Mouse (Mus musculus): ENCODE data around the gene Zdhhc14. TPM values are rescaled to one million over a fixed set of nuclear protein-coding genes. Genes with fewer than 3 reads are reported as not detected.

The Zdhhc14 gene
- polyA plus RNA-seq, 1 experiment from 2014 or later: 1.4 TPM

DNA sequence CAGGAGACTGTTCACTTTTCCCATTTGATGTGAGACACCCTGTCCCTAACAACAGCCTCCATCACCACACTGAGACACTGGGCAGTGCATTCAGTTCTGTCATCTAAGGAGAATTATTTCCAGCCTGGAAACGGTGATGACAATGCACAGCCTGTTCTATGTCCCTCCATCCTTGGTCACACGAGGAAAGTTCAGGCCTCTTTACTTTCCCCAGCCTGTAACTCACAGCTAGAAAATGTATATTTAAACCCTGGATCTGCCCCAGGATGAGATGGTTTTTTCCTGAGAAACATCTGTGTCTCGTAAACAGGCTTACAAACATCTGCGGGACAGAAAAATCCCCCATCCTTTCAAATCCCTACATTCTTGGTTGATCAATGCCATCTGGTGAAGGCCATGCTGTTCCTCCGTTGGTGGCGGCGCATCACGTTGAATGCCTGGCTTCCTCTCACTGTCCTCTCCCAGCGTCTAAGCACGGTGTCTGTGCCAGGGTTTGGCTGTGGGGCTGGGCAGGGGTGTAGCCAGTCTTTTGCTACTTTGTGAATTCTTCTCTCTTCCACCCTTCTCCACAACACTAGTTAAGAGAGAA is 231.3 kb downstream of the Zdhhc14 start:
- no peaks in the 10 kb centered on the region for H3K4me1 ChIP-seq (replicated peaks; ENCODE audit: control insufficient read depth, insufficient read depth, low read length)
- WGBS: 59% methylated on average over 10 of the region's 10 CpGs
- ATAC-seq: no peak
- no peak overlapping the region for H3K27ac ChIP-seq (ENCODE audit: low read depth, low read length)
- H3K36me3 ChIP-seq (ENCODE audit: control insufficient read depth, insufficient read depth): no peaks in the 10 kb centered on the region
- H3K27me3 ChIP-seq (replicated peaks; ENCODE audit: control insufficient read depth, insufficient read depth, low read length): no peaks in the 10 kb centered on the region
- H3K9ac ChIP-seq (ENCODE audit: low read depth, low read length): no peak overlapping the region
- no peaks in the 10 kb centered on the region for H3K9me3 ChIP-seq (ENCODE audit: control insufficient read depth)
- H3K4me2 ChIP-seq (replicated peaks; ENCODE audit: low read depth): no peak overlapping the region
- H3K4me3 ChIP-seq (ENCODE audit: low read depth, low read length): no peak overlapping the region
- no peak for TF ChIP-seq CTCF (IDR thresholded peaks at IDR 0.05; ENCODE audit: low read depth)

DNA sequence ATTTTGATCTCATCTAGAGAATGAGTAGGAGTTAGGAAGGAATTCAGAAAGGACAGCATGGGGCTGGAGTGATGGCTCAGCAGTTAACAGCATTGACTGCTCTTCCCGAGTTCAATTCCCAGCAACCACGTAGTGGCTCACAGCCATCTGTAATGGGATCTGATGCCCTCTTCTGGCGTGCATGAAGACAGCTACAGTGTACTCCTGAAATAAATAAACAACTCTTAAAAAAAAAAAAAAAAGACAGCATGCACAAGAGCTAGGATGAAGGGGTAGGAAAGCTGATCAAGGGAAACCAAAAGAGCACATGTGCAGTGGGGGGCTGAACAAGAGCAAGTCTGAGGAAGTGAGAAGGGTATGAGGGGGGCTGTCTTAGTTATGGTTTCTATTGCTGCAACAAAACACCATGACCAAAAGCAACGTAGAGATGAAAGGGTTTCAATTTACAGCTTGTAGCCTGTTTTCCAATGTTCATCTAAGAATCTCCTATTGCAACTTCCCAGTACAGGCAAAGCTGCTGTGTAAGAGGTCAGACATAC is 237.3 kb downstream of the Zdhhc14 start:
- no peak for ATAC-seq
- Histone ChIP-seq H3K9ac (ENCODE audit: low read depth, low read length) (no peak overlapping the region), H3K9me3 (ENCODE audit: control insufficient read depth) (no peaks in the 10 kb centered on the region), H3K27me3 (replicated peaks; ENCODE audit: control insufficient read depth, insufficient read depth, low read length) (no peaks in the 10 kb centered on the region), H3K4me3 (ENCODE audit: low read depth, low read length) (no peak overlapping the region), H3K4me1 (replicated peaks; ENCODE audit: control insufficient read depth, insufficient read depth, low read length) (no peaks in the 10 kb centered on the region), H3K27ac (ENCODE audit: low read depth, low read length) (no peak overlapping the region), H3K36me3 (ENCODE audit: control insufficient read depth, insufficient read depth) (no peaks in the 10 kb centered on the region), H3K4me2 (replicated peaks; ENCODE audit: low read depth) (no peak overlapping the region)
- TF ChIP-seq CTCF (IDR thresholded peaks at IDR 0.05; ENCODE audit: low read depth): peak; percentile 48
- WGBS: 63% methylated on average over 4 of the region's 4 CpGs

DNA sequence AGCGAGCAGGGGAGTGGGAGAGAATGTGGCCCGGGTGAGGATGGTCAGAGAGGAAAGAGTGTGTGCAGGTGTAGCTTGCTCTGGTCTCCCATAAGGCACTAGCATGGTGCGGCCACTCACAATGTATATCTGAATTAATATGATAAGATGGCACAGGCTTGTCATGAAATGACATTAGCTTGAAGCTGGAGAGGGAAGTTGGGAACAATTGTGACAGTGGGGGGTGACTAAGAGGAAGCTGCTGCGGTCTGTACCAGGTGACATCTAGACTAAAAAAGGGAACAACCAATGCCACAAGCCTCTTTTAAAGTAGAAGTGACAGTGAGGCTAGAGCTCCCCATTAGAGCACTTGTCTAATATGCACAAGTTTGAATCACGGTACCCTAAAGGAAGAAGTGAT is 238.2 kb downstream of the Zdhhc14 start:
- Histone ChIP-seq H3K27me3 (replicated peaks; ENCODE audit: control insufficient read depth, insufficient read depth, low read length) (no peaks in the 10 kb centered on the region), H3K4me1 (replicated peaks; ENCODE audit: control insufficient read depth, insufficient read depth, low read length) (no peaks in the 10 kb centered on the region), H3K9ac (ENCODE audit: low read depth, low read length) (no peak overlapping the region), H3K9me3 (ENCODE audit: control insufficient read depth) (no peaks in the 10 kb centered on the region), H3K4me3 (ENCODE audit: low read depth, low read length) (no peak overlapping the region), H3K4me2 (replicated peaks; ENCODE audit: low read depth) (no peak overlapping the region), H3K36me3 (ENCODE audit: control insufficient read depth, insufficient read depth) (no peaks in the 10 kb centered on the region), H3K27ac (ENCODE audit: low read depth, low read length) (no peak overlapping the region)
- 87% methylated on average over 5 of the region's 5 CpGs for WGBS
- ATAC-seq: no peak
- TF ChIP-seq CTCF (IDR thresholded peaks at IDR 0.05; ENCODE audit: low read depth): no peak

DNA sequence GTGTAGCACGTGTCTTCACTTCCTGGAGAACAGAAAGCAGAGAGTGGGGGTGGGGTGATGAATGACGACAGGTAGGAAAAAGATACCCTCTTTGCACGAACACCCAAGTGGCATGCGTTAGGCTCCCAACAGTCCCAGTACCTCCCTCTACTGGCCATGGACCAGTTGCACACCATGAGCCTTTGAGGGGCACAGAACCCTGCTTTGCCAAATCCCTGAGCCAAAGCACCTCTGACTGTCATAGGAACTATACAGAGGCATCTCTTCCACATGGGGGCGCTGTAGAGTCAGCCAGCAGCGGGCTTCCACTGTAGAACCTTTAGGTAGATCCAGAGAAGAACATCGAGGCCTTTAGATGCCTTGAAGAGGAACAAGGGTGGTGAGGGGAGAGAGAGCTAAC is 241.0 kb downstream of the Zdhhc14 start:
- H3K9ac ChIP-seq (ENCODE audit: low read depth, low read length): no peak overlapping the region
- WGBS: 25% methylated on average over 7 of the region's 7 CpGs
- H3K27ac ChIP-seq (ENCODE audit: low read depth, low read length): no peak overlapping the region
- H3K4me3 ChIP-seq (ENCODE audit: low read depth, low read length): no peak overlapping the region
- no peaks in the 10 kb centered on the region for H3K27me3 ChIP-seq (replicated peaks; ENCODE audit: control insufficient read depth, insufficient read depth, low read length)
- H3K4me2 ChIP-seq (replicated peaks; ENCODE audit: low read depth): no peak overlapping the region
- ATAC-seq: peak; percentile 28; the same call in 1 of the 2 replicates
- H3K36me3 ChIP-seq (ENCODE audit: control insufficient read depth, insufficient read depth): no peaks in the 10 kb centered on the region
- H3K4me1 ChIP-seq (replicated peaks; ENCODE audit: control insufficient read depth, insufficient read depth, low read length): no peaks in the 10 kb centered on the region
- no peaks in the 10 kb centered on the region for H3K9me3 ChIP-seq (ENCODE audit: control insufficient read depth)
- TF ChIP-seq CTCF (IDR thresholded peaks at IDR 0.05; ENCODE audit: low read depth): peak; percentile 74

DNA sequence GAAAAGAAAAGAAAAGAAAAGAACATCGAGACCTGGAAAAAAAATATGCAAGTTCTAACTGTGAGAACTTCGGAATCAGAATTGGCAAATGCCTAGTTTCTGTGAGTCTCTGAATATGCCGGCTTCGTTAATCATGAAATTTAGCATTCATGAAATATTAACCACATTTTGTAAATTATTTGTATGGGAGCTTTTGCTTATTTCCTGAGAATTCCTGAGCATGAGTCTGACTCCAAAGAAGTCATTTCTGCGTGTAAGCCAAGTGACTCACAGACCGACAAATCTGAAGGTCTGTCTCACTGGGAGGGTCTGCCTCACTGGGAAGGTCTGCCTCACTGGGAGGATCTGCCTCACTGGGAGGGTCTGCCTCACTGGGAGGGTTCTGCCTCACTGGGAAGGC is 248.7 kb downstream of the Zdhhc14 start:
- Histone ChIP-seq H3K9ac (ENCODE audit: low read depth, low read length) (no peak overlapping the region), H3K36me3 (ENCODE audit: control insufficient read depth, insufficient read depth) (no peaks in the 10 kb centered on the region), H3K9me3 (ENCODE audit: control insufficient read depth) (no peaks in the 10 kb centered on the region), H3K27me3 (replicated peaks; ENCODE audit: control insufficient read depth, insufficient read depth, low read length) (no peaks in the 10 kb centered on the region), H3K4me1 (replicated peaks; ENCODE audit: control insufficient read depth, insufficient read depth, low read length) (no peaks in the 10 kb centered on the region), H3K4me2 (replicated peaks; ENCODE audit: low read depth) (no peak overlapping the region), H3K4me3 (ENCODE audit: low read depth, low read length) (no peak overlapping the region), H3K27ac (ENCODE audit: low read depth, low read length) (no peak overlapping the region)
- TF ChIP-seq CTCF (IDR thresholded peaks at IDR 0.05; ENCODE audit: low read depth): no peak
- no peak for ATAC-seq
- WGBS: 88% methylated on average over 6 of the region's 6 CpGs

DNA sequence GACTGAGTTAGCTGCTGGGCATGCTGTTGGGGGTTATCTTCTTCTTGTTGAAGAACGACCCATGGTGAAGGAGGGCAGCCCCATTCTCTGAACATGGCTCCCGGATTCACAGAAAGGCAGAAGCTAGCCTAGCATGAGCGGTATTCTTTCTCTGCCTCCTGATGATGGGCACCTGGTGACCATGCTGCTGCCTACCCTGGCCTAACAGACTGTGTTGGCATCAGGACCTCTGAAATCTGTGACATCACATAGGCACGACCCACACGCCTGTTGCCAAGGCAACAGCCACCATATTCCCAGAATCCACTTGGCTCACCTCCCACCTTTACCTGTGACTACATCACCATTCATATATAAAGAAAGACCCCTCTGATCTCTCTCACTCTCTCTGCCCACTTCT is 251.7 kb downstream of the Zdhhc14 start:
- Histone ChIP-seq H3K36me3 (ENCODE audit: control insufficient read depth, insufficient read depth) (no peaks in the 10 kb centered on the region), H3K4me3 (ENCODE audit: low read depth, low read length) (no peak overlapping the region), H3K4me1 (replicated peaks; ENCODE audit: control insufficient read depth, insufficient read depth, low read length) (no peaks in the 10 kb centered on the region), H3K27ac (ENCODE audit: low read depth, low read length) (no peak overlapping the region), H3K4me2 (replicated peaks; ENCODE audit: low read depth) (no peak overlapping the region), H3K9ac (ENCODE audit: low read depth, low read length) (no peak overlapping the region), H3K9me3 (ENCODE audit: control insufficient read depth) (no peaks in the 10 kb centered on the region), H3K27me3 (replicated peaks; ENCODE audit: control insufficient read depth, insufficient read depth, low read length) (no peaks in the 10 kb centered on the region)
- WGBS: 87% methylated on average over 5 of the region's 5 CpGs
- no peak for TF ChIP-seq CTCF (IDR thresholded peaks at IDR 0.05; ENCODE audit: low read depth)
- no peak for ATAC-seq
